Mouse (Mus musculus) central nervous system, embryonic 18 days (tissue): Measurements from ENCODE around the gene Olfr368. TPM values are rescaled to one million over a fixed set of nuclear protein-coding genes. Genes with fewer than 3 reads are reported as not detected.

Source experiments
- polyA plus RNA-seq: library from polyadenylated mRNA; depleted of rRNA; stranded (reverse); fragments of >200 nt; gene quantifications from 2 replicates; pipeline ENCODE4 v1.2.3, GENCODE M21; 2012; rRNA removed

Olfr368 gene
- polyA plus RNA-seq: not detected in 2 replicates

DNA sequence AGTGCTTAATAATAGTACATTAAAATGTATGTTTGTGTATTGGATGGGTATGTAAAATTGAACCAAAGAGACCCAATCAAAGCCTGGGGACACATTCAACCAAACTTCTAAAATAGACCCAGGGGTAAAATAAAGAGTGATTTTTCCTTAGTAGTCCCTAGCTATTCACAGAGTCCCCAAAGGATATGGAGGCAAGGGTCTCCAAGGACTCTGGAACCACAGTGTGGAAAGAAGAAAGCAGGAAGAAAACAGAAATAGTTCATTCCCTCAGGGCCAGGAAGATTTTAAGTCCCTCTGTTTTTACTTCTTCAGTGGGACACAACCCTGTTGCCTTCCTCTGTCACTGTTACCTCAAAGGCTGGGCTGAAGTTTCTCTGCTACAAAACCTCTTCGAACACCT, at the start of gene Olfr368:
TSS of gene Olfr368 (plus strand) at position 301 of the 400 bp plus-strand sequence.

DNA sequence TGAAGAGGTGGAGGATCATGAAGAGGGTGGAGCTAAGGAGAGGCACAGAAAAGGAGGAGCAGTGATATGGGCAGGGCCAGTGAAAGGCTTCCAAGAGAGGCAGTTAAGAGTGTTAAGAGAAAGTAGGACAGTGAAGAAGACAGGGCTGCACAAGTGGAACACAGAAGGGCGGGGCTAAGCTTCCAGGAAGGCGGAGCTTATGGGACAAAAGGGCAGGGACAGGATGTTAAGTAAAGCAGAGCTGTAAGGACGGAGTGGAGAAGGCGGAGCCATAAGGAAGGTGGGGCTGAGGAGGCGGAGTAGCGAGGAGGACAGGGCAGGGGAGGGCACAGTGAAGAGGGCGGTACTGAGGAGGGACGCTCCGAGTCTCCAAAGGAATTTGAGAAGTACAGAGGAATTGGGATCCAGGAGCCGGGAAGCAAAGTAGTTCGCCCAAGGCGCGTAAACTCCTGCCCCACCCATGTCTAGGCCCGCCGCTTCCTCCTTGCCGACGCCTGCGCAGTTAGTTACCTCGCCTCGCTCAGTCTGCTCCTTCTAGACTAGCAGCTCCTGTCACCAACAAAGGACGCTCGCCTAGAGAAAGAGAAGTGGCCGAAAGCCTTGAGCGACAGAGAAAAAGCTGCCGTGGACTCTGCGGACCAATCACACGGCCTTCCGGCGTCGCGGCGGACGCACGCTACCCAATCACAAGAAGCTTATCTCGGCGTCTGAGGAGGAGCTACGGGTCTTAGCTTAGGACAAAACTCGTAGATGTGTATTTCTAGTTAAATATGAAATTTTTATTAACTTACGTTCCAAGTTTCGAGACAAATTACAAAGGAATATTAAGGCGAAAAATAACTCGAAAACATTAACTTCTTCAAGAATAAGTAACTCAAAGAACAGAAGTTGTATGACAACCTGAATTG, 32.6 kb downstream of the Olfr368 start, which contains the start of gene Pdcl:
TSS of gene Pdcl (minus strand) at position 700 of the 908 bp plus-strand sequence.

Other genes with a start within 250 kb of the Olfr368 start
- not detected in 2 replicates for gene Olfr361, start 237.2 kb upstream of the Olfr368 start, polyA plus RNA-seq
- not detected in 2 replicates for gene Olfr362, start 208.6 kb upstream of the Olfr368 start, polyA plus RNA-seq
- gene Olfr364-ps1, start 187.2 kb upstream of the Olfr368 start, polyA plus RNA-seq: not detected in 2 replicates
- gene Olfr365, start 138.3 kb upstream of the Olfr368 start, polyA plus RNA-seq: not detected in 2 replicates
- not detected in 2 replicates for gene Olfr366, start 114.9 kb upstream of the Olfr368 start, polyA plus RNA-seq
- 38.1 and 40.0 TPM in 2 replicates for gene Pdcl, start 32.8 kb downstream of the Olfr368 start, polyA plus RNA-seq
- gene Rc3h2, start 96.4 kb downstream of the Olfr368 start, polyA plus RNA-seq: 28.4 and 30.0 TPM in 2 replicates
- gene Zbtb26, start 116.6 kb downstream of the Olfr368 start, polyA plus RNA-seq: 7.1 and 7.8 TPM in 2 replicates
- 18.2 and 18.3 TPM in 2 replicates for gene Zbtb6, start 116.7 kb downstream of the Olfr368 start, polyA plus RNA-seq
- 54.2 and 59.7 TPM in 2 replicates for gene Rabgap1, start 116.8 kb downstream of the Olfr368 start, polyA plus RNA-seq
- 9.4 and 10.3 TPM in 2 replicates for gene Gpr21, start 189.8 kb downstream of the Olfr368 start, polyA plus RNA-seq